In the genomic region with DNA sequence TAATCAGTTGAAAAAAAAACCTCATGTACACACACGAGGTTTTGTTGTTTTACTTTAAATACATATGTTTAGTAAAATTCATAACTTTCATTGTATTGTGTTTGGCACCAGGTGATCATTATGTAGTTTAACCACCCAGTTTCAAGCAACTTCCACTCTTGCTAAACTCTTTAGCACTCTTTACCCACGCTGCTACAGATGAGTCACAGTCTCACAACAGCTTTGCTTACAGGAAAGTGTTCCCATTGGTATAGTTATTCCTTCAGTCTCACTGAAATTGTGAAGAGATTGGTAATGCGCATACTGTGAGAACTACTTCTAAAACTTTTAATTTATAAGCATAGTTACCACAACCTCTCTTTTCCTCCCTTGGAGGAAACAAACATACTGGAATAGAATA, we compare ENCODE assay signal across 28 mouse cellular contexts. TPM values are rescaled to one million over a fixed set of nuclear protein-coding genes. Genes with fewer than 3 reads are reported as not detected.
A peak's percentile ranks its signal among the peaks of the same experiment; 100 is the strongest.
DNase-seq lines count a peak whose midpoint lies in the region; ATAC-seq lines count a peak whose summit lies in the region.
"Had no signal": no experiment of that assay in that cellular context is flagged by ENCODE, and none has a peak within 500 bp of the region (broad histone marks: within the 10 kb centered on the region; RNA-seq: fewer than 3 reads in every experiment).

No protein-coding gene starts in this region.

- WGBS in hindbrain, embryonic 11.5 days = 90% methylated on average over 3 of the region's 3 CpGs

- no peak overlapping the region for H3K4me3 ChIP-seq in hindbrain, embryonic 11.5 days (ENCODE audit: low read depth, low read length)
- H3K4me3 ChIP-seq: embryonic facial prominence, embryonic 13.5 days; embryonic facial prominence, embryonic 15.5 days; erythroblast, embryonic 14.5 days; forebrain, embryonic 10.5 days; forebrain, embryonic 12.5 days had no signal

- no peak overlapping the region for H3K4me2 ChIP-seq in hindbrain, embryonic 11.5 days (replicated peaks; ENCODE audit: low read depth, low read length)
- H3K4me2 ChIP-seq: embryonic facial prominence, embryonic 13.5 days; embryonic facial prominence, embryonic 15.5 days; forebrain, embryonic 12.5 days had no signal

- H3K4me1 ChIP-seq in hindbrain, embryonic 11.5 days (replicated peaks; ENCODE audit: control insufficient read depth, insufficient read depth, low read length) = no peaks in the 10 kb centered on the region
- H3K4me1 ChIP-seq: embryonic facial prominence, embryonic 15.5 days had no signal

- no peak for DNase-seq in frontal cortex, postnatal 10 days (ENCODE audit: low spot score in 2 of 2)
- peak; percentile 13 for DNase-seq in 3T3-L1 (ENCODE audit: low read depth, low spot score)
- peak; percentile 38 for DNase-seq in NIH3T3 (ENCODE audit: low read depth)
- DNase-seq in telencephalon, adult 2 months (ENCODE audit: low read depth, low spot score) = peak; percentile 19
- DNase-seq in cerebellum, adult 11 months = no peak
- no peak for DNase-seq in hindbrain, embryonic 11.5 days (ENCODE audit: low spot score)
- DNase-seq: adrenal gland, adult 2 months; adrenal gland, postnatal 10 days; adrenal gland, postnatal 25 days; B cell, adult 2 months; cerebellum, adult 18-20 months; cerebellum, adult 8-10 months; cerebellum, adult 9-11 months; cerebellum, postnatal 14 days; cerebellum, postnatal 36 days; embryo, embryonic 11 days had no signal

- H3K27me3 ChIP-seq in hindbrain, embryonic 11.5 days (ENCODE audit: control insufficient read depth, insufficient read depth, low read length) = no peaks in the 10 kb centered on the region
- H3K27me3 ChIP-seq: CH12.LX; embryonic facial prominence, embryonic 13.5 days; embryonic facial prominence, embryonic 15.5 days; forebrain, embryonic 12.5 days had no signal

- no peaks in the 10 kb centered on the region for H3K36me3 ChIP-seq in hindbrain, embryonic 11.5 days (ENCODE audit: control insufficient read depth, insufficient read depth, low read length)

- H3K9ac ChIP-seq in hindbrain, embryonic 11.5 days (ENCODE audit: low read depth, low read length) = no peak overlapping the region
- H3K9ac ChIP-seq: embryonic facial prominence, embryonic 13.5 days; embryonic facial prominence, embryonic 15.5 days; forebrain, embryonic 12.5 days had no signal

- ATAC-seq in frontal cortex, adult (ENCODE audit: low TSS enrichment) = peak; percentile 87
- no peak for ATAC-seq in hindbrain, embryonic 11.5 days (ENCODE audit: low FRiP score)
- ATAC-seq: CD4-positive, CD25-positive, alpha-beta regulatory T cell, adult 4 months; forebrain, embryonic 14.5 days; forebrain, embryonic 16.5 days had no signal

- no peak overlapping the region for H3K27ac ChIP-seq in hindbrain, embryonic 11.5 days (ENCODE audit: low read depth, low read length)
- H3K27ac ChIP-seq: embryonic facial prominence, embryonic 13.5 days; embryonic facial prominence, embryonic 15.5 days; forebrain, embryonic 10.5 days; forebrain, embryonic 12.5 days had no signal

- H3K9me3 ChIP-seq in hindbrain, embryonic 11.5 days (ENCODE audit: control insufficient read depth, low read length) = no peaks in the 10 kb centered on the region
- H3K9me3 ChIP-seq: embryonic facial prominence, embryonic 13.5 days; embryonic facial prominence, embryonic 15.5 days; forebrain, embryonic 10.5 days; forebrain, embryonic 12.5 days; G1E had no signal

RNA-seq across cellular contexts. Expression of a gene that starts 27.5 kb away (rescaled TPM):
- polyA plus RNA-seq in hindbrain, embryonic 11.5 days (2014; fragmentation: Nextera tagmentation; extraction: Ambion mirVana) = not detected in 2 replicates
- polyA plus RNA-seq: adrenal gland, adult 2 months; CD4-positive, CD25-positive, alpha-beta regulatory T cell, adult 4 months; embryonic facial prominence, embryonic 11.5 days; embryonic facial prominence, embryonic 13.5 days; embryonic facial prominence, embryonic 15.5 days; erythroblast, embryonic 14.5 days; forebrain, embryonic 10.5 days; forebrain, embryonic 12.5 days; forebrain, embryonic 14.5 days; forebrain, embryonic 16.5 days; G1E had no signal

Comparison
In these comparisons a context has a peak if more than half of its experiments do, and no peak if none do; other contexts are left out.
1. DNase-seq: peak in 3T3-L1 (single experiment), NIH3T3 (single experiment) and telencephalon, adult 2 months (single experiment); none in frontal cortex, postnatal 10 days (0 of 2), cerebellum, adult 11 months (single experiment) and hindbrain, embryonic 11.5 days (single experiment).